Mouse (Mus musculus) kidney, embryonic 16.5 days (tissue): ENCODE data around the gene Pla2g12b. TPM values are rescaled to one million over a fixed set of nuclear protein-coding genes. Genes with fewer than 3 reads are reported as not detected.

Source experiments
- ATAC-seq: fragments of 200-750 bp; cut with Nextera tagmentation; 2 replicates; pipeline ENCODE4 v1.8.0; 2017; ENCODE audit warnings: moderate TSS enrichment; ENCODE audit not compliant: low FRiP score, low TSS enrichment
- H3K27ac ChIP-seq: fragments of 300-500 bp; sonication (generic); 2 replicates; pipeline ENCODE4 v1.5.1; 2014; ENCODE audit warnings: low read length
- H3K27me3 ChIP-seq: fragments of 300-500 bp; sonication (generic); 2 replicates; pipeline ENCODE4 v1.6.1; 2014; ENCODE audit warnings: low read length, control low read depth, mixed read lengths; ENCODE audit not compliant: insufficient read depth
- H3K36me3 ChIP-seq: fragments of 300-500 bp; sonication (generic); 2 replicates; pipeline ENCODE4 v1.6.1; 2014; ENCODE audit warnings: low read length, control low read depth, mixed read lengths; ENCODE audit not compliant: insufficient read depth
- H3K4me1 ChIP-seq: fragments of 300-500 bp; sonication (generic); 2 replicates; pipeline ENCODE4 v1.6.1; 2014; ENCODE audit warnings: low read length, control low read depth, mixed read lengths; ENCODE audit not compliant: insufficient read depth
- H3K4me2 ChIP-seq: fragments of 300-500 bp; sonication (generic); replicated peaks from 2 replicates; pipeline ENCODE4 v1.6.1; 2014; ENCODE audit warnings: low read depth, low read length
- H3K4me3 ChIP-seq: fragments of 300-500 bp; sonication (generic); 2 replicates; pipeline ENCODE4 v1.5.1; 2014; ENCODE audit warnings: mild to moderate bottlenecking, low read length
- H3K9ac ChIP-seq: fragments of 300-500 bp; sonication (generic); replicated peaks from 2 replicates; pipeline ENCODE4 v1.6.1; 2014; ENCODE audit warnings: low read length
- H3K9me3 ChIP-seq: fragments of 300-500 bp; sonication (generic); 2 replicates; pipeline ENCODE4 v1.6.1; 2016; ENCODE audit warnings: low read length, control low read depth
- WGBS: fragments of 180-500 bp; shearing (Covaris S2); extraction: QIAGEN DNeasy Blood & Tissue Kit; methylation state at CpG from one replicate; pipeline ENCODE4 v1.1.7; 2014; 5-methylcytosine and 5-hydroxymethylcytosine counted together
- polyA plus RNA-seq: library from polyadenylated mRNA; unstranded; fragments of >200 nt; fragmentation: Nextera tagmentation; extraction: Ambion mirVana; gene quantifications from 2 replicates; pipeline ENCODE4 v1.2.1, GENCODE M21; 2015

Gene Pla2g12b
- polyA plus RNA-seq, 1 experiment from 2014 or later: 0.44 TPM

DNA sequence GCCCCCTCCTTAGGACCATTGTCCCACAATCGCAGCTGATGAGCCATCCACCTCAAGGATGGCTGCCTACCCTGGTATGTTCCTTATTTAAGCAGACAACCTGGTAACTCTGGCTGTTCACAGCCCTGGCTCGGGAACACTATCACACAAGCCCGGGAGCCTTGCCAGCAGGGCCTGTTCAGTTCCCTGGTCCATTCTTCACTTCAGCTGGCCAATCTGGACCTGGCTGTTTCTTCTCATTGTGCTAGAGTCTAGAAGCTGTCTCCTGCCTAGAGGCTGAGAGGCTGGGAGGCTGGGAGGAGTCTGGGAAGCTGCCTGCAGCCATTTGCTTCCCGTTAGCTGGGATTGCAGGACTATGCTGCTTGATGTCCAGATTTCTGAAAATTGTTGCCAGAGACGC, 67.0 kb downstream of the Pla2g12b start:
- H3K4me1 ChIP-seq: no peaks in the 10 kb centered on the region
- no peaks in the 10 kb centered on the region for H3K9me3 ChIP-seq
- no peaks in the 10 kb centered on the region for H3K27me3 ChIP-seq
- no peak overlapping the region for H3K4me2 ChIP-seq
- no peak overlapping the region for H3K4me3 ChIP-seq
- no peak overlapping the region for H3K9ac ChIP-seq
- WGBS: 80% methylated on average over 5 of the region's 5 CpGs
- no peak overlapping the region for H3K27ac ChIP-seq
- no peak for ATAC-seq
- peaks cover 3% of the 10 kb centered on the region; the same call in 1 of the 2 replicates for H3K36me3 ChIP-seq

Other genes with a start within 250 kb of the Pla2g12b start
- 46.3 and 48.6 TPM in 2 replicates for gene Sept10, start 181.8 kb upstream of the Pla2g12b start, polyA plus RNA-seq
- 11.4 and 11.7 TPM in 2 replicates for gene Sowahc, start 181.7 kb upstream of the Pla2g12b start, polyA plus RNA-seq
- gene P4ha1, start 80.4 kb upstream of the Pla2g12b start, polyA plus RNA-seq: 72.5 and 78.0 TPM in 2 replicates
- 8.4 and 21.9 TPM in 2 replicates for gene Gm10273, start 8.0 kb upstream of the Pla2g12b start, polyA plus RNA-seq
- gene Oit3, start 38.1 kb downstream of the Pla2g12b start, polyA plus RNA-seq: 2.0 and 2.3 TPM in 2 replicates
- gene Gm10322, start 212.4 kb downstream of the Pla2g12b start, polyA plus RNA-seq: not detected in 2 replicates
- 34.7 and 37.2 TPM in 2 replicates for gene Mcu, start 213.0 kb downstream of the Pla2g12b start, polyA plus RNA-seq